Mouse (Mus musculus) megakaryocyte, embryonic 14.5 days (primary cell): ENCODE results near the gene Epb41l3.

ENCODE experiments used
- FLI1 ChIP-seq: IDR thresholded peaks from 2 replicates; pipeline ENCODE4 v1.6.1; 2012; ENCODE audit warnings: low read length, inconsistent platforms, mixed read lengths
- GATA1 ChIP-seq: IDR thresholded peaks from 3 replicates; pipeline ENCODE4 v1.6.1; 2012; ENCODE audit warnings: mixed read lengths, low read length, inconsistent platforms, borderline replicate concordance

- TF ChIP-seq GATA1 (no peak), FLI1 (no peak)
Observed at GRCm38 (mm10) chr17:69255834-69256233, 180.4 kb downstream of the Epb41l3 start.
